Mouse (Mus musculus) c-Kit-negative CD71-positive TER-119-positive erythroid progenitor cells, embryonic 14.5 days (primary cell): ENCODE data around the gene Dkk3.
A peak's percentile ranks its signal among the peaks of the same experiment; 100 is the strongest.

Experiments used
- DNase-seq: peaks from one replicate; pipeline ENCODE4 v3.0.0-alpha.2; 2013; ENCODE audit warnings: low read depth, low spot score

Gene Dkk3

DNA sequence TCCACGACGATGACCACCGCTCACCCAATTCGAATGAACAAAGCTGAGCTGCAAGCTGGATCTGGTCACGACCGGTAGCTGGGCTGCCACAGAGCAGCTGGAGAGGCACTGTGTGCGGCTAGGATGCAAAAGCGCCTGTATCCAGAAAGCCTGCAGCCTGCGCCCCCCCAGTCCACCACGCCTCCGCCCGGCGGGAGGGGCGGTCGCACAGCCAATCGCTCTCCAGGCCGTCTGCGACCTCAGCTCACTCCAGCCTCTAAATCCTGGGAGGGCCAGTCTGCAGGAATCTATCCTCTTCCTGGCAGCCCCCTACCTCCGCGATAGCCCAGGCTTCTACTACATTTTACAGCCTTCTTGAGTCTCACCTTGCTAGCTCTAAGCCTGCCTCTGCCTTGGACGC, at the start of gene Dkk3:
Gene Dkk3 (minus strand): TSS at position 116 of the 400 bp plus-strand sequence.
- DNase-seq = no peak

DNA sequence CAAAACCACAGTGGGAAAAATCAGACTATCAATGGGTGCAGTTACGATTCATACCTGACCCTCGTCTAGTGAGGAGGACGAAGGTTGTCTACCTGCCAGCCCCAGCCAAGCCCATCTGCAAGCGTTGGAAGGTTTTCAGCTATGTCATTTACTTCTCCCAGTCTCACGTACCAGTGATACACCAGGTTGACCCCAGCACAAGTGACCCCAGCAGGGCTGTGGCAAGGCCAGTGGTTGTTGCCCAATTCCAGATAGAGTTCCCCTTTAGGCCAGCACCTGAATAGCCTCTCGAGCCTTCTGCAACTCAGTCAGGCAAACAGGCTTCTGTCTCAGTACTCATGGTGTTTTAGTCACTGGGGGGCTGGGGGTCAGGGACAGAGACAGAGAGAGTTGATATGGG, 48.9 kb upstream of the Dkk3 start:
- DNase-seq = no peak

DNA sequence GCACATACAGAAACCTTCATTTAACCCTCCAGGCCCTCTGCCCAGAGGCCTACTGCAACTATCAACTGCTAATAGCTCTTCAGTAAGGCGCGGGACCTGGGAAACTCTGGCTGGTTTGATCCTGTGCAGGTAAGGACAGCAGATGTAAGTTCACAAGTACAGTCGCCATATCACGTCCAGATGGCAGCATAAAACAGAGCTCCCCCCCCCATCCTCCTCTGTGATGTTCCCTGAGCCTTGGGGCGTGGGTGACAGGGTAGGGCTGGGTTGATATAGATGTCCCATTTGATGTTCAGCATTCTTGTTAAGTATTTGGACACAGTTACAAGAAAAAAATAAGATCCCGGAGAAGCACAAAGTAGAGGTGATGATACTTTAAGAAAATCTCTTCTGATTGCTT, 46.7 kb upstream of the Dkk3 start:
- no peak for DNase-seq

DNA sequence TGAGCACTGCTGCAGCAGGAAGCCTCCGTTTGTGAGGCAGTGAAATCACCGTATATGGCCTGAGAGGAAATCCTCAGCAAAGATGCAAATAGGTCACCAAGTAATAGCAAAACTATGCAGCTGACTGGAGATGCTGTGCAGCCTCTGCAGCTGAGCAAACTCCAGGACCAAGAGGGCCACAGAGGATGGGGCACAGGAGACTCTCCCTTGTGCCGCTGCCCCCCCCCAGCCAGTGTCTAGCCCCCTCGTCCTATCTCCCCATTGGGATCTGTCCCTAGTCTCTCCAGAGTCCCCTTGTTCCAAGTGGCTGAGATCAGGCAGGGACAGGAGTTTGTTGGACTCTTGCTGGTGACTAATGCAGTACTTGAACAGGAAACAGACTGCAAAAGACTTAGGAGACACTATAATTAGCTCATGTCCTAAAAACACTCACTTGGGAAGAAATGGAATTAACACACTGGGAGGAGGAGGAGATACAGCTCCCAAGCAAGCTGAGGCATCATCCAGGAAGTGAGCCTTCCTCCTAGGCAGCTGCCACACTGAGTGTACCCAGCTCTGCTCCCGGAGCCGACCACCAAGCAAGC, 45.6 kb upstream of the Dkk3 start:
- DNase-seq = no peak

DNA sequence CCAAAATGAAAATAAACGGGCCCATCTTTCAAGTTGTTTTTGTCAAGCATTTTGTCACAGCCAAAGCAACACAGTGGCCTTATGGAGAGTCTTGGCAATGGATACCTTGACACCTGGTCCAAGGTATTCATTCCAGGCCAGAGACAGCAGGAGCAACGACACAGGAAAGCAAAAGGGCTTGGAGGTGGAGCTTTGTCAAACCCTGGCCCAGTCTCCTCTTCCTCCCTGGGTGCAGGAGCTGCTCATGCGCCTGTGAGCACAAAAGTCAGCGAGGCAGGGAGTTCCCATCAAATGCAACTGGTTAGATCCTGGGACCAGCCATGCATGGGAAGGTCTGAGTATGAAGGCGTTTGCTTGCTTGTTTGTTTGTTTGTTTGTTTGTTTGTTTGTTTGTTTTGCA, 45.1 kb upstream of the Dkk3 start:
- DNase-seq = no peak

DNA sequence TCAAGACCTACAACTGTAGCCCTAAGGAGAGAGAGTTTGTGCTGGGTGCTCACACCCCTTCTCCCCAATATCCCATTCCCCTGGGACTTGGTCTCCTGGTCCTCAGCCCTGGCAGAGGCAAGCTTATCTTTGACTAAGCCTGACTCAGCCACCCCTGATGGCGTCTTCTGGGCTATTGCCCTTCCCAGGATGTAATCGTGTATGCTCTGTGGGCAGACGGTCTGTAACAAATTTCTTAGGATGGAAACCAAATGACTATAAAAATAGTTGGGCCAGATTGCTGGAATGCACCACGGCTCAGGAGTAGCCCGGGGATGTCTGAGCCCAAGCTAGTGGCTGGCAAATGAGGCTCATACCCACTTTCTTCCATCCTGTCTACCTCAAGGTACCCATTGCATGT, 44.0 kb upstream of the Dkk3 start:
- no peak for DNase-seq

DNA sequence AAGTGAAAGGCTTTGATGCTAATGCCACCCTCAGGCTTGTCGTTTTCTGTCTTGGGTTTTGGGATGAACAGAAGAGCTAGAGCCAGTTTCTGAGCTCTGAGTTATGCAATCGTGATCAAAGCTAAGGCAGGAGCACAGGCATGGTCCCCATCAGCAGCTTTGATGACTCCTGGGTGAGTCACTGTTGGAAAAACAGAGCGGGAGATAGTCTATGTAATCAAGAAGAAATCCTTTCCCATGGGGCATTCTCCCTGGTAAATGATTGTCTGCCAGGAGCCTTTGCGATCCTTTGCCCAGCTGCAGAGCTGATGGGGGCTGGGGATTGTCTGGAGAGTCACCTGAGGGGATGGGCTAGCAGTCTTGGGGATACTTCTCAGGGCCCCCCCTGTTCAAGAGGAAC, 43.3 kb upstream of the Dkk3 start:
- no peak for DNase-seq

DNA sequence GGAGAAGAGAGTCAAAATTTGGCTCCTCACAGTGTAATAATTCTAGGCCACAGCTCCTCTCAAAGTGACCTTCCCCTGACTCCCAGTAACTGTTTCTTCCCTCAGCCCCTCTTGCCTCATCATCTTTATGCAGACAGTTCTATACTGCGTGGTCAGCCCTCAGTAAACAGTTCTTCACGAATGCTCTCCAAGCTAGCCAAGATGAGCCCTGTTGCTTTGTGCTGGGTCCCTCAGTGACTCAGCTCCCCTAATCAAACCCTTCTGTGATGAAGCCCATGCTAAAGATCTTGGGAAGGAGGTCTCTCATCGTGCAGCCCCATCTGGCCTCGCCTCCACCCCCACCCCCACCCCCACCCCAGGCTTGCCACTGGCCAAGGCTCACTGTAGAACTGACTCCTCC, 41.9 kb upstream of the Dkk3 start:
- DNase-seq = no peak

DNA sequence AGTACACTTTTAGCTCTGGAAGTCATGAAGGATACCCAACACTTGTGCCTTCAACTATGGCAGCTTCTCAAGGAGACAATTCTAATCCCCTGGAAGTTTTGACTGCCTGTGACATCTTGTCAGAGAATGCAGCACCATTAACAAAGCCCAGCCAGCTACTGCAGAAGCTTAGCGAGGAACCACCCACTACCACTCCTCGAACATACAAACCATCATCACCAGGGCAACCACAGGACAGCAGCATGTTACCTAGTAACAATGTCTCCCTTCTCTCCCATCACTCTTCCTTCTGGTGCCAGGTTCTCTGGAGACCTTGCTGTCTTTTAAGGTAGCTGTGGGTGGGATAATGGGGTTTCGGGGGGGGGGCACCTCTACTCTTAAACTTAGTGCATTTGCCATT, 40.5 kb upstream of the Dkk3 start:
- no peak for DNase-seq

DNA sequence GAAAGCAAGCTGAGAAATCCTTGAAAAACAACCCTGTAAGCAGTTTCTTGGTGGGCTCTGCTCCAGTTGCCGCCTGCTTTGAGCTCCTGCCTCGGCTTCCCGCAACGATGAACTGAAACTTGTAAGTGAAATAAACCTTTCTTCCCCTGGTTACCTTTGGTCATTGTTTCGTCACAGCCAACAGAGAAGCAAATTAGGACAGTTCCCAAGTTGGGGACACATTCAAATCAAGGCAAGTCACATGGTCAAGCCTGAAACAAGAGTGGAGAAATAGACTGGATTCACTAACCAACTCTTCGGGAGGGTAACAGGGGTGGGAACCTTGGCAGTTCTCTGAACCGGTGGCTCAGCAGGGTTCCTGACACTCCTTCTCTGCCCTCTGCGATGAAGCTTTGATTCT, 38.6 kb upstream of the Dkk3 start:
- DNase-seq = no peak

DNA sequence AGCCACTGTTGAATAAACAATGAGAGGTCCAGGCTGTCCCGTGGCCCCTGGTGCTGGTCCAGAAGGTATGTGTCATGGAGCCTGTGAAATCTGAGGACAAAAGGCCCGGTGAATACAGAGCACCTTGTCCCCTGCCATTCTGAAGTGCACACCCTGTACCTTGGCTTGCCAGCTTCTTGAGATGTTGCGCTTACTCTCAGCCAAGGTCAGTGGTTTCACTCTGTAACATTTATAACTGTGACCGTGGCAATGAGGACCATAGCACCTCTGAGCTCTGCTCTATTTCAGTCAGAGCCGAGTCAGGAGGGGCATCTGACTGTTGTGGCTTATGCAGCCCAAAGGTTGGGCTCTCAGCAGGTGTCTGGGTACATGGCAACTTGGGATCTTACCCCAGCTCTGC, 35.4 kb upstream of the Dkk3 start:
- no peak for DNase-seq

DNA sequence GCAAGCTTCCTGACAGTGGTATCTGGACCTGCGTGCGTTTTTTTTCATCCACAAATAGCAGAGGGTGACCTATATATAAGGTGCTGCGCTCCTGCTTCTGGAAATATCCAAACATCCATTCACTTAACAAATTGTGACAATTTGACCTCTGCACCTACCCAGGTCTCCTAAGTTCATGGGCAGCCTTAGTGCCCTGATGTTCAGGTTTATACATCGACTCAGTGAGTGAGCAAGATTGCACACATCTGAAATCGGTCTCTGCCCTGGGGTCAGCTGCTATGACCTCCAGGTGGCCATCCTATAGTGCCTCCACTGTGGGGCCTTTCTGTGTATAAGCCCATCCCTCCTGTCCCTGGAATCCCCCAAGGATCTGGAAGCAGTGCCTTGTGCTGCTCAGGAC, 33.9 kb upstream of the Dkk3 start:
- DNase-seq = no peak

DNA sequence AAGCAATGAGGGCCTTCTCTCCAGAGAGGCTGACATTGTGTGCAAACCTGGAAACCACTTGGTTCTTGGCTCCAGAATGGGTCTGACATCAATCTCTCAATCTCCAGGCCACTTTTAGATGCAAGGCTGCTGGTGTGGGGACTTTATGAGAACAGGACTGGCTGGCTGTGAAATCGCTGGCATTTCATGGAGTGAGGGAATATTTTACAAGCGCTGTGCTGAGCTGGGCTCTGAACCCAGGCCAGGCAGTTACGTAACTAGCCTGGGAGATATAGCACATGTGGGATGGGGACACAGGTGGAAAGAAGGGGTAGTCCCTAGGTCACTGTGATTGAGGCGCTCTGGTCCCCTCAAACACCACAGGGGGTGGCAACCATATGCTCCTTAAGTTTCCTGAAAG, 33.4 kb upstream of the Dkk3 start:
- no peak for DNase-seq

DNA sequence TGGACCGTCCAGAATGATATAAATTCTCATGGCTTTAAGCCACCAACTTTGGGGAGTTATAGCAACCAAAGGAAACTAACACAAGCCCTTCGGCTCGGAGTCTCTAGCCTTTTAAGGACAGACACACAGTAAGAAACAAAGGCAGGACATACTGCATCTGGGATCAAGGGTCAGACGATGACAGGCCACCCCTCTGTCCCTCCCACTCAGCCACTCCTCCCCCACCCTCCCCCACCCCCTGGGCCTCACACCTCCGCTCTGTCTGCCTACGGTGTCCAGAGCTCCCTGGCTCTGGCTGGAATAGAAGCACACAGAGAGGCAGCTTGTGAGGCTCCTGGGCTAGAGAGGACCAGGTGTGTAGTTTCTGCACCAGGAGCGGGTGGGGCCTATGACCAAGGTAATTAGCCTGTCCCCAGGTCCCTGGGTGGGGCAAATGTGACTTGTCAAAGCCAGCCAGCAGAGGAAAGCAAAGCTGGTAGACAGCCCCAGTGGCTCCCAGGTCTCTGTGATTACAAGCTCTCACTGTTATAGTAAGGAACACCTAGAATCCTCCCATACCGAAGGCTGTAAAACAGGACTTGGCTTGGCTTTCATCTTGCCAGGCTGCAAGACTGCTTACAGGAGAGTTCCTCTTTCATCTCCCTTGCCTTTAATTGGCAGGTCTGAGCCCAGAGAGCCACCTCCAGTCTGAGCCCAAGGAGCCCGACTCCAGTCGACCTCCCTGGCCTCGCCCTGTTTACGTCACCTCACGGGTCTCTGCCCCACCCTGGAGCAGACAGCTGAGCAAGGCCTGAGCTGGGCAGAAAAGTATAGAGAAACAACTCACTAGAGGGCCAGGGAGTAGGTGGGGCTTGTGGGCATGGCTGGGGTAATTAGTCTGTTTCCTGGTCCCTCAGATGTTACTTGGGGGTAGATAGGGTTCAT, 28.9 kb upstream of the Dkk3 start:
- DNase-seq = no peak

DNA sequence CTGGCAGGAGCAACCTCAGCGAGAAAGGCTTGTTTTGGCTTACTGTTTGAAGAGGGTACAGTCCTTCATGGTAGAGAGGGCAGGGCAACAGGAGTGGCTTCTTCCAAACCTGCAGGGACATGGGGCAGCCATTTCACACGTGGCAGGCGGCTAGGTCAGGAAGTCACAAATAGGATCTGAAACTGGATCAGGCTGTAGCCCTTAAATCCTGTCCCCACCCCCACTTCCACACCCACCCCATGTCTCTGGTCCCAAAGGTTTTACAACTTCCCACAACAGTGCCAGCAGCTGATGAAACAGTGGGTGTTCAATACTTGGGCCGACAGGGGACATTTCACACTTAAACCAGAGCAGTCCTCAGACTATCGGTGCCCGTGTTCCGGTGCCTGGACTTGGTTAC, 28.0 kb upstream of the Dkk3 start:
- no peak for DNase-seq

DNA sequence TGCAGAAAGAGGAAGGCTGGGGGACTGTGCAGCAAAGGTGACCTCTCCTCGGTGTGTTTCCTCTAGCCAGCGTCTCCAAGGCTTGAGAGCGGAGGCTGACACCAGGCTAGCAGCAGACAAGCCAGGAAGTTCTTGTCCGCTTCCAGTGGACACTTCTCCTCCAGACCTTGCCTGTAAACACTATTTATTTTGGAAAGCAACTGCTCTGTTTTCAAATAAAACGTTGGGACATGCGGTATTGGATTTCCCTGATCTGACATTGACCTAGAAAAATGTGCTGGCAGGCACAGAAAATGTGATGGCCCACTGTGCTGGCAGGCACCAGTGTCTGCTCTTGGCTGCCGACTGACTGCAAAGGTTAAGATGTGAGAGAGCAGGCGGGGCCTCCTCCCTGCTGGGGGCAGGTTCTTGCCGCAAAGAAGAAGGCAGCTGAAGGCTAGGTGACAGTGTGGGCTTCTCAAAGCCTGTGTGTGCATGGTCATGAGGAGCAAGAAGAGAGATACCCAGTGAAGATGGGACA, 26.4 kb upstream of the Dkk3 start:
- DNase-seq = no peak

DNA sequence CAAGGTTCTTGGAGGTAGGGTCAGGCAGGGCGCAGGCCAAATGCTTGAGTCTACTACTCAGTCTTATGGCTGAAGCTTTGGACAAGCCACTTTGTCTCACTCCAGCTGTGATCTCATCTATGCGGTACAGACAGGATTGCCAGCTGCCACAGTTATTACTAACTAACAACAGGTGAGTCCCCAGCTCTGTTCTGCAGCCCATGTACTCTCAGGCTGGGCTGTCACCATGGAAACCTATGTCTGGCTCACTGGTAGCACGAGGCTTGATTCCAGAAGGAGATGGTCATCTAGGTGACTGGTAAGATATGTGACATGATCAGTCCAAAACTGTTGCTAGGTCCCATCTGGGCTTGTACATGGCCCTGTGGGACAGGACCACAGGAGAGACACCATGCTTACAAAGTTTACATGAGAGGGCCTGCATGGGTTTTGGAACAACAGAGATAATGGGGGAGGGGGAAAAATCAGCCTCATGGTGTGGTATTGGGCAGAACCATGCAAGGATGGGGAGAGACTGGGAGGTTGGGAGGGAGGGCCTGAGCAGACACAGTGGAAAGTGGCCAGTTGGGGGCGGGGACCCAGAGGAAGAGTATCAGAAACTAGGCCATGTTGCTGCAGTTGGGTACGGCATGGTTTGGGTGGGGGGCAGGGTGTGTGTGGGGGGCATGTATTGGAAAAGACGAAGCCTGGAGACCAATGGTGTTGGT, 25.8 kb upstream of the Dkk3 start:
- no peak for DNase-seq

DNA sequence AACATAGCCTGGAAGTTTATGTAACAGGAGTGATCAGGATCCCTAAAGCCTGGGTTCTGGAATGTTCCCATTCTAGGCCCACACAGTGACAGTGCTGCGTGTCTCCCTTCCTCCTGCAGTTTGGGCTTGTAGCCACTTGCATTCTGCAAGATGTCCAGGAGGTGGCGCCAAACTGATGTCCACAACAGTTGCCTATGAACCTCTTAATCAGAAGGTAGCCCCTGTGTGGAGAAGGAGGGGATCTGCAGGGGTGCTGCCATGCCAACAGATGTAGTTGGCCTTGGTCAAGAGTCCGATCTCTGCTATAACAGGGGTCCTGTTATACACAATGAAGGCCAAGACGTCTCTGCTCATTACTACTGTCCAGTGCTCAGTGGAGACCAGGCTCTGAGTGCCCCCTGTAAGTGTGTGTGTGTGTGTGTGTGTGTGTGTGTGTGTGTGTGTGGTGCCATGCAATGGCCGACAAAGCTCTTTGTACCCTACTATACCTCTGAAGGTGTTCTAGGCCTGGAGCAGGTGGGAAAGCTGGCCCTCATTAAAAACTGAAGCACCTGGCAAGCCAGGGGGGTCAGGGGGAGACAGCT, 24.5 kb upstream of the Dkk3 start:
- peak; percentile 46 for DNase-seq

DNA sequence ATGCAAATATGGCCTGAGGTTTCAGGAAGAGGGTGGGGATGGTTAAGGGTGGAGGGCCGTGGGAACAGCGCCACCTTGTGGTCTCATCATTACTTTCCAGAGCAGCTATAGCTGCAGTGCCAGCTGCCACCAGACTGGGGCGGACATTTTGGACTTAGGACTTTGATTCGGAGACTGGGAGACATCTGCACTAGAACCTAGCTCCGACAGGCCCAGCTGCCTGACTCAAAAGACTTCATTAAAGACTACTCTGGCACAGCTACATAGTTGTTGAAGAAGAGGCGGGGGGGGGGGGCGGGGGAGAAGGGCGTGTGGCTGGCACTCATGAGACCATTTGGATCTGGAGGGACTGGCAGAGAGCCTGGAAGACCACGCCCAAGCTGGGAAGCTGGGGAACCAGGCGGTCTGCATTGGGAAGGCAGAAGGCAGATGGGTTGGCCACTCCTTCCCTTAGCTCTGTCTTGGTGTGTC, 21.4 kb upstream of the Dkk3 start:
- peak; percentile 4 for DNase-seq

DNA sequence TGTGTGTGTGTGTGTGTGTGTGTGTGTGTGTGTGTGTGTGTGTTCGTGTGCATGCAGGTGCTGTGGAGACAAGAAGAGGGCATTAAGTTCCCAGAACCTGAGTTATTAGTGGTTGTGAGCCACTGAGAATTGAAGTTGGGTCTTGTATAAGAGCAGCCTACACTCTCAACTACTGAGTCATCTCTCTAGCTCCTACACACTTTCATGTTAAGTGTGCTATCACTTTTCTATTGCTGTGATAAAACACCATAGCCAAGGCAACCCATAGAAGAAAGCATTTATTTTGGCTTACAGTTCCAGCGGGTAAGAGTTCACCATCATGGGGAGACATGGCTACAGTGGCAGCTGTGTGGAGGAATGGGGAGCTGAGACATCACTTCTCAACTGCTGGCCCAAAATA, 17.8 kb upstream of the Dkk3 start:
- no peak for DNase-seq

DNA sequence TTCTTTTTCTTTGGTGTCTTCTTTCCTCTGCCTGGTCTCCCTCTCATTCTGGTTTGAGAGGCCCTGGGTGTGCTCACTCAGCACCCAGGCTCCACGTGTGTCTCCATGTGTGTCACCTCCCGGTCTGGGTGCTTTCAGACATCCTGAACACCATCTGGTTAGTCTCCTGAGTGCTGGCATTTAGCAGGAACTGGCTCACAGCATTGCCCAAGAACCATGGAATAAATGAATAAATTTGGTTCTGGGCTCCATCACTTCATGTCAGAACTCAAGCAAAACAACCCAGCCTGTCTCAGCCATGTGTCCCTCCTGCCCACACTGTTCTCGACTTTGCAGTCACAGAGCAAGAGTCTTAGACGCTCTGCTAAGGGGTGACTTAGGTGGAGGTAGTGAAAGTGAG, 13.8 kb upstream of the Dkk3 start:
- no peak for DNase-seq
